Mouse (Mus musculus) cerebellum, postnatal 14 days (tissue): ENCODE measurements around the gene Slc22a4.

Experiments
- DNase-seq, 2 experiments: peaks; one replicate each; pipeline ENCODE4 v3.0.0; 2021; ENCODE audit warnings: mixed read lengths in 2 of 2

The Slc22a4 gene

GRCm38 (mm10) chr11:54028044-54028951 is at the start of gene Slc22a4:
Slc22a4 (minus strand) TSS chr11:54028090.
- DNase-seq = peak; percentile 81 to 85

GRCm38 (mm10) chr11:54076101-54076500 is 48.2 kb upstream of the Slc22a4 start:
- DNase-seq = peak; percentile 71 to 72

GRCm38 (mm10) chr11:54075353-54075752 is 47.5 kb upstream of the Slc22a4 start:
- peak in 1 of 2 experiments; percentile 38 for DNase-seq

GRCm38 (mm10) chr11:54073291-54073690 is 45.4 kb upstream of the Slc22a4 start:
- no peak for DNase-seq

- peak; percentile 70 to 72 for DNase-seq
Observed at GRCm38 (mm10) chr11:54071726-54072445, 44.0 kb upstream of the Slc22a4 start.

GRCm38 (mm10) chr11:54068520-54069371 is 40.9 kb upstream of the Slc22a4 start, which contains the start of gene Pdlim4:
Pdlim4 (minus strand) TSS chr11:54069014.
- DNase-seq = peak in 1 of 2 experiments; percentile 41

- no peak for DNase-seq
Observed at GRCm38 (mm10) chr11:54067996-54068519, 40.2 kb upstream of the Slc22a4 start.

GRCm38 (mm10) chr11:54067318-54067995 is 39.6 kb upstream of the Slc22a4 start:
- DNase-seq = peak in 1 of 2 experiments; percentile 44

GRCm38 (mm10) chr11:54066400-54066799 is 38.5 kb upstream of the Slc22a4 start:
- no peak for DNase-seq

GRCm38 (mm10) chr11:54065915-54066178 is 38.0 kb upstream of the Slc22a4 start:
- DNase-seq = peak in 1 of 2 experiments; percentile 18

GRCm38 (mm10) chr11:54065106-54065914 is 37.4 kb upstream of the Slc22a4 start:
- DNase-seq = peak in 1 of 2 experiments; percentile 7

- peak; percentile 26 to 45 for DNase-seq
Observed at GRCm38 (mm10) chr11:54064412-54064978, 36.6 kb upstream of the Slc22a4 start.

- DNase-seq = no peak
Observed at GRCm38 (mm10) chr11:54063472-54063775, 35.5 kb upstream of the Slc22a4 start.

- no peak for DNase-seq
Observed at GRCm38 (mm10) chr11:54062753-54063471, 35.0 kb upstream of the Slc22a4 start.

GRCm38 (mm10) chr11:54062086-54062752 is 34.3 kb upstream of the Slc22a4 start:
- DNase-seq = peak; percentile 48 to 54

- peak in 1 of 2 experiments; percentile 10 for DNase-seq
Observed at GRCm38 (mm10) chr11:54060316-54060715, 32.4 kb upstream of the Slc22a4 start.

GRCm38 (mm10) chr11:54059526-54059925 is 31.6 kb upstream of the Slc22a4 start:
- DNase-seq = peak; percentile 33 to 37

- peak; percentile 53 to 64 for DNase-seq
Observed at GRCm38 (mm10) chr11:54058643-54059042, 30.8 kb upstream of the Slc22a4 start.

- DNase-seq = peak in 1 of 2 experiments; percentile 27
Observed at GRCm38 (mm10) chr11:54058056-54058617, 30.2 kb upstream of the Slc22a4 start.
